Mouse (Mus musculus) neutrophil, adult 59 days (primary cell): ENCODE measurements around the gene Ankrd22. TPM values are rescaled to one million over a fixed set of nuclear protein-coding genes. Genes with fewer than 3 reads are reported as not detected.

Source experiments
- total RNA-seq, 2 experiments: library from RNA; stranded (reverse); gene quantifications; 1 replicate in 1 of 2; 2 replicates in 1 of 2; pipeline ENCODE4 v1.2.4; 2023

The Ankrd22 gene
- total RNA-seq: 10 to 100 TPM; 47.3 to 59.8 TPM

DNA sequence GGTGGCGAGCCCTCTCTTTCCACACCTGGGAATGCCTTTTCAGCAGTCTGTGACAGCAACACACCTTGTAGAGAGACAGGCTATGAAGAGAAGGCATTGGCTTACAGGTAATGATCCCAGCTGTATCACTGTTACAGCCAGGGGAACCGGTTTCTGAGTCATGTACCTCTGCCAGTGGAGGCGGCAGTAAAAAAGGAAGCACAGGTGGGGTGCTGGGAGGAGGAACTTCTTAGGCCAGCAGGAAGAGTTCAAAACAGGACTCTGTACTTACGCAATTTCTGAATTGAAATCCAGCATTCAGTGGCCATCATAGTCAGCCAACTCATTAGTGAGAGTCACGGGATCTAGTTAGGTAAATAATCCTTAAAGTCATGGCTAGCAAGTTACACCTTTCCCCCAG is at the start of gene Ankrd22:
TSS of gene Ankrd22 (minus strand) at position 163 of the 400 bp plus-strand sequence.

DNA sequence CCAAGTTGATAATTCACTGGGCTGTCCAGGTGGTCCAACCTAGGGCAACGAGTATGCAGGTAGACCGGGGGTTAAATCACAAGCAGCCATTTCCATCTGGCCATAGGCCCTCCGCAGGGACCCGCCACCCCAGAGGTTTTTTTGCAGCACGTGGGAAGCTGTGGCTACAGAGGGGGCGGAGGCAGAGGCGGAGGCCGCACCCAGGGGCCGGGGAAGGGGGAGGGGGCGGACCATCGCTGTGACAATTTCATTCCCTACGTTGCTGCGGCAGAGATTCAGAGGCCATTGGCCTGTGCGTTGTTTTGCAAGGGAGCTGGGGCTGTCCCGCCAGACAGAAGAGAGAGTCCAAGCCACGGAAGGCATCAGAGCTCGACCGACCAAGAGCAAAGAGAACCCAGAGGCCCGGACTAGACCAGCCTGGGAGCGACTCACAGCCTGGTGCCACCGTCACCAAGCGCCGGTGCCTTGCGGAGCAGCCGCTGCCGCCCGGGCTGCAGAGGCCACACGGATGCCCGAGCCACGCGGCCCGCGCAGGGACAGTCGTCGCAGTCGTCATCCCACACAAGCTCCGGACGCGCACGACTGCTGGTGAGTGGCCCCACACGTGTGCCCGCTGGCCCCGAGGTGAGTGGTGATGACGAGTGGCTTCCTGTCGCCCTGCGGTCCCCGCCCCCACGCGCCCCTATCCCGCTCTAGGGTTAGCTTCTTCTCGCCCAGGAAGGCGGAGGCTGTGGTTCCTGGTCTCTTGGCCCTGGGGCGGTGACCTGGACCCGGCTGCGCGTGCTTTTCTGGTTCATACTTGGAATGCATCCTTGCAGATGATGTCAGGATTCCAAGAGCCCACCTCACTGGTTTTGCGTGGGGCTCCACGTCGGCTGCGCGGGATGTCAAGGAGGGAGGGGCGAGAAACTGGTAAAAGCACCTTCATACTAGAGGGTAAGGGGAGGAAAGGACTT is 26.4 kb upstream of the Ankrd22 start, which contains the start of gene Stambpl1:
TSS of gene Stambpl1 (plus strand) at position 222 of the 956 bp plus-strand sequence.

DNA sequence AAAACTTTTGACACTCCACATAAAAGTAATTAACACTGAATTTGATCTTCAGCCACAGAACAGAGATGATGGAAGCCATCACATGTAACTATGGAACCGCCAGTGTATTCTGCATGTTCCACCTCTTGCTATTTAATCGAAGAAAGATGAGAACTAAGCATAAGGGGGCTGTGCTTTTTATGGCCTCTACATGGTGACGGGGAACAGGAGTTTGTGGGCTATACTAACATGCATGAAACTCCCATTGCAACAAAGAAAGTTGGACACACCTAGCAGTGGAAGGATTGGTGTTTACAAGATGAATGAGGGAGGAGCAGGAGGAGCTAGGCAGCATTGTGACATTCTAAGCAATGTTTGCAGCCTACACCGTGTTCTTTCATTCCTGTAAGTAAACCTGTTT is 65.2 kb downstream of the Ankrd22 start, which contains the start of gene Lipm:
TSS of gene Lipm (plus strand) at position 301 of the 400 bp plus-strand sequence.

Other genes with a start within 250 kb of the Ankrd22 start
- gene Lipf, start 204.9 kb downstream of the Ankrd22 start, total RNA-seq: not detected
- not detected for gene Lipk, start 157.8 kb downstream of the Ankrd22 start, total RNA-seq
- under 1 TPM in 1 of 2 experiments, not detected in 1; 0.82 TPM for gene Lipn, start 98.7 kb downstream of the Ankrd22 start, total RNA-seq
- not detected for gene Lipm, start 65.1 kb downstream of the Ankrd22 start, total RNA-seq
- 10 to 100 TPM; 22.4 to 22.5 TPM for gene Stambpl1, start 26.2 kb upstream of the Ankrd22 start, total RNA-seq
- 10 to 100 TPM; 23.8 to 28.4 TPM for gene Acta2, start 89.5 kb upstream of the Ankrd22 start, total RNA-seq
- 10 to 100 TPM; 40.1 to 44.2 TPM for gene Fas, start 124.6 kb upstream of the Ankrd22 start, total RNA-seq